Mouse (Mus musculus) ES-E14 (cell line): ENCODE results near the gene Hist1h4b.

Experiments
- CHD2 ChIP-seq: IDR thresholded peaks from 2 replicates; pipeline ENCODE4 v1.6.1; 2014; ENCODE audit warnings: mild to moderate bottlenecking, low read depth, low read length, inconsistent platforms
- HCFC1 ChIP-seq: IDR thresholded peaks from 2 replicates; pipeline ENCODE4 v1.6.1; 2012; ENCODE audit warnings: low read length, inconsistent platforms, borderline replicate concordance; ENCODE audit not compliant: insufficient read depth
- ZC3H11A ChIP-seq: IDR thresholded peaks from 2 replicates; pipeline ENCODE4 v1.6.1; 2012; ENCODE audit warnings: low read depth, mild to moderate bottlenecking, inconsistent platforms, low read length, borderline replicate concordance
- ZNF384 ChIP-seq: IDR thresholded peaks from 2 replicates; pipeline ENCODE4 v1.6.1; 2012; ENCODE audit warnings: low read depth, low read length, inconsistent platforms

- no peak for TF ChIP-seq CHD2
- TF ChIP-seq HCFC1: no peak
- TF ChIP-seq ZC3H11A: no peak
- TF ChIP-seq ZNF384: no peak
These were observed 1.8 kb upstream of the Hist1h4b start for GRCm38 (mm10) chr13:23755000-23755399.
